Mouse (Mus musculus) lung, embryonic 15.5 days (tissue): ENCODE results near the gene Sft2d2. TPM values are rescaled to one million over a fixed set of nuclear protein-coding genes. Genes with fewer than 3 reads are reported as not detected.

Source experiments
- ATAC-seq: fragments of 200-750 bp; cut with Nextera tagmentation; 2 replicates; pipeline ENCODE4 v1.8.0; 2017; ENCODE audit warnings: moderate number of reproducible peaks, borderline replicate concordance; ENCODE audit not compliant: low FRiP score, low TSS enrichment; ENCODE audit errors: extremely low read depth
- H3K27ac ChIP-seq: fragments of 300-500 bp; sonication (generic); 2 replicates; pipeline ENCODE4 v1.5.1; 2015; ENCODE audit warnings: moderate library complexity, mild to moderate bottlenecking, inconsistent platforms
- H3K27me3 ChIP-seq: fragments of 300-500 bp; sonication (generic); 2 replicates; pipeline ENCODE4 v1.6.1; 2015; ENCODE audit warnings: inconsistent platforms
- H3K36me3 ChIP-seq: fragments of 300-500 bp; sonication (generic); 2 replicates; pipeline ENCODE4 v1.6.1; 2015; ENCODE audit warnings: inconsistent platforms
- H3K4me1 ChIP-seq: fragments of 300-500 bp; sonication (generic); 2 replicates; pipeline ENCODE4 v1.6.1; 2015; ENCODE audit warnings: inconsistent platforms
- H3K4me2 ChIP-seq: fragments of 300-500 bp; sonication (generic); 2 replicates; pipeline ENCODE4 v1.6.1; 2015; ENCODE audit warnings: inconsistent platforms, mild to moderate bottlenecking, moderate library complexity
- H3K4me3 ChIP-seq: fragments of 300-500 bp; sonication (generic); 2 replicates; pipeline ENCODE4 v1.5.1; 2015; ENCODE audit warnings: mild to moderate bottlenecking, inconsistent platforms
- H3K9ac ChIP-seq: fragments of 300-500 bp; sonication (generic); 2 replicates; pipeline ENCODE4 v1.6.1; 2015; ENCODE audit warnings: inconsistent platforms
- H3K9me3 ChIP-seq: fragments of 300-500 bp; sonication (generic); 2 replicates; pipeline ENCODE4 v1.6.1; 2016; ENCODE audit warnings: inconsistent platforms
- WGBS: fragments of 180-500 bp; shearing (Covaris S2); methylation state at CpG from one replicate; pipeline ENCODE4 v1.1.7; 2015; 5-methylcytosine and 5-hydroxymethylcytosine counted together
- polyA plus RNA-seq: library from polyadenylated mRNA; unstranded; fragments of >200 nt; fragmentation: Nextera tagmentation; extraction: Ambion mirVana; gene quantifications from 2 replicates; pipeline ENCODE4 v1.2.1, GENCODE M21; 2015

Gene Sft2d2
- polyA plus RNA-seq, 1 experiment from 2014 or later: 19.2 TPM

DNA sequence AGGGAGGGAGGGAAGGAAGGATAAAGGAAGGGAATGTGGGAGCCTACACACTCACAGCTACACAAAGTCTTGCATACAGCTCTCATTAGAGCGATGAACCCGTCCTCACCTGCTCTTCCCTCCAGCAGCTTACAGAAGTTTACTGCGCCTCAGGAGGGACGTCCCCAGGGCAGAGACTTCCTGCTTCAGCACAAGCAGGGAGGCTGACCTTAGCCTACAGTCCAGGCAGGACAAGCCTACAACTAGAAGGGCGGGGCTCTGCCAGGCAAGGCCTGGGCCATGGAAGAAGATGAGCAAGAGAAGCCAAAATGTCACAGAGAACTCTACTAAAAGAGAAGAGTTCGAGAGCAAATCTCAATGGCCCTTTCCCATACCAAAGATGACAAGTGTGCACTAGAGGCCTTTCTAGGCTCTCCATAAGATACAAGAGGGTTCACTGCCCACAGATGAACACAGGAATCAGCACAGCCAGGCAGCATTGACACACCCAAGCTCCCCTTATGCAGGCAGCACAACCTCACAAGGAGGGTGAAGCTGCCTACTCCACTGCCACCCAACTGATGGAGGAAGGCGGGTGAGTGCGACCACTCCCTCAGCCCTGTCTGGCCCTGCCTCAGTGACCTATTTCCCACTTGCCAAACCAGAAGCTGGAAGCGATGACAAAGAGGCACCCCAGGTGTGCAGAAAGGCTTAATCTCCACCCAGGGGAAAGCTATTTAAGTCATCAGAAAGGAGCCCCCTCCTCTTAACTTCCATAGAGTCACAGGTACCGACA lies 5.2 kb downstream of the Sft2d2 start:
- H3K4me1 ChIP-seq: peaks cover 10% of the 10 kb centered on the region
- H3K4me3 ChIP-seq: no peak overlapping the region
- ATAC-seq: no peak
- H3K27me3 ChIP-seq: no peaks in the 10 kb centered on the region
- no peak overlapping the region for H3K4me2 ChIP-seq
- H3K9me3 ChIP-seq: no peaks in the 10 kb centered on the region
- H3K27ac ChIP-seq: no peak overlapping the region
- WGBS: 75% methylated on average over 10 of the region's 10 CpGs
- H3K36me3 ChIP-seq: no peaks in the 10 kb centered on the region
- no peak overlapping the region for H3K9ac ChIP-seq

GRCm38 (mm10) chr1:165187357-165187756 lies 6.9 kb downstream of the Sft2d2 start:
- no peaks in the 10 kb centered on the region; the same call in 1 of the 2 replicates for H3K4me1 ChIP-seq
- H3K4me2 ChIP-seq: no peak overlapping the region
- ATAC-seq: no peak
- H3K9me3 ChIP-seq: no peaks in the 10 kb centered on the region
- no peak overlapping the region for H3K27ac ChIP-seq
- H3K27me3 ChIP-seq: no peaks in the 10 kb centered on the region
- 65% methylated on average over 5 of the region's 5 CpGs for WGBS
- H3K36me3 ChIP-seq: no peaks in the 10 kb centered on the region
- H3K9ac ChIP-seq: no peak overlapping the region
- H3K4me3 ChIP-seq: no peak overlapping the region

GRCm38 (mm10) chr1:165186491-165186890 lies 7.7 kb downstream of the Sft2d2 start:
- ATAC-seq: no peak
- no peaks in the 10 kb centered on the region; the same call in 1 of the 2 replicates for H3K4me1 ChIP-seq

DNA sequence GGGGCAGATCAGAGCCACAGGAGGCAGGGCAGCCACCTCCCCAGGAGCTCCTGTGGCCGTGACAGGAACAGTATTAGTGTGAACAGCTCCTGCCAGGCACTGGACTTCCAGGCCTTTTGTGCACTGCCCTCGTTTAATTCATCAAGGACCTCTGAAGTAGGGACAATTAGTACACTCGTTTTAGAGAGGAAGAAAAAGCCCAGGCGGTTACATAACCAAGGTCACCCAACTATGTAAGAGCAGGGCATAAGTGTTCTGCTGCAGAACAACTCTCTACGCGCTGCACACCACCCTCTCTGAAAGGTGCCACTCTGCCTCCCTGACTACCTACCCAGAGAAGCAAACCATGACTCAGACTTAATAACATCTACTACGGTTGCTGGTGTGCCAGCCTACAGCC lies 9.1 kb downstream of the Sft2d2 start:
- ATAC-seq: no peak
- H3K9ac ChIP-seq: no peak overlapping the region
- H3K36me3 ChIP-seq: no peaks in the 10 kb centered on the region
- H3K9me3 ChIP-seq: no peaks in the 10 kb centered on the region
- H3K27me3 ChIP-seq: no peaks in the 10 kb centered on the region
- H3K4me2 ChIP-seq: no peak overlapping the region
- no peak overlapping the region for H3K4me3 ChIP-seq
- H3K27ac ChIP-seq: no peak overlapping the region
- WGBS: 60% methylated on average over 7 of the region's 7 CpGs
- no peaks in the 10 kb centered on the region; the same call in 1 of the 2 replicates for H3K4me1 ChIP-seq

More at GRCm38 (mm10) chr1:165186491-165186890, 7.7 kb downstream of the Sft2d2 start:
- WGBS: 77% methylated on average over 12 of the region's 12 CpGs
- H3K27ac ChIP-seq: no peak overlapping the region
- no peaks in the 10 kb centered on the region for H3K9me3 ChIP-seq
- H3K9ac ChIP-seq: no peak overlapping the region
- no peak overlapping the region for H3K4me2 ChIP-seq
- no peaks in the 10 kb centered on the region for H3K36me3 ChIP-seq
- no peaks in the 10 kb centered on the region for H3K27me3 ChIP-seq
- H3K4me3 ChIP-seq: no peak overlapping the region

- 79% methylated on average over 3 of the region's 3 CpGs for WGBS
Measured at GRCm38 (mm10) chr1:165184178-165184577, 10.1 kb downstream of the Sft2d2 start.

GRCm38 (mm10) chr1:165183400-165183799 lies 10.8 kb downstream of the Sft2d2 start:
- H3K4me2 ChIP-seq: no peak overlapping the region
- H3K4me1 ChIP-seq: no peaks in the 10 kb centered on the region; the same call in 1 of the 2 replicates
- H3K36me3 ChIP-seq: no peaks in the 10 kb centered on the region
- H3K9ac ChIP-seq: no peak overlapping the region
- no peak for ATAC-seq
- WGBS: 46% methylated on average over 6 of the region's 6 CpGs
- H3K9me3 ChIP-seq: no peaks in the 10 kb centered on the region
- no peak overlapping the region for H3K4me3 ChIP-seq
- H3K27me3 ChIP-seq: no peaks in the 10 kb centered on the region
- no peak overlapping the region for H3K27ac ChIP-seq

More at GRCm38 (mm10) chr1:165184178-165184577, 10.1 kb downstream of the Sft2d2 start:
- no peak for ATAC-seq
- Histone ChIP-seq H3K4me2 (no peak overlapping the region), H3K36me3 (no peaks in the 10 kb centered on the region), H3K27ac (no peak overlapping the region), H3K4me1 (no peaks in the 10 kb centered on the region; the same call in 1 of the 2 replicates), H3K9me3 (no peaks in the 10 kb centered on the region), H3K4me3 (no peak overlapping the region), H3K9ac (no peak overlapping the region), H3K27me3 (no peaks in the 10 kb centered on the region)

DNA sequence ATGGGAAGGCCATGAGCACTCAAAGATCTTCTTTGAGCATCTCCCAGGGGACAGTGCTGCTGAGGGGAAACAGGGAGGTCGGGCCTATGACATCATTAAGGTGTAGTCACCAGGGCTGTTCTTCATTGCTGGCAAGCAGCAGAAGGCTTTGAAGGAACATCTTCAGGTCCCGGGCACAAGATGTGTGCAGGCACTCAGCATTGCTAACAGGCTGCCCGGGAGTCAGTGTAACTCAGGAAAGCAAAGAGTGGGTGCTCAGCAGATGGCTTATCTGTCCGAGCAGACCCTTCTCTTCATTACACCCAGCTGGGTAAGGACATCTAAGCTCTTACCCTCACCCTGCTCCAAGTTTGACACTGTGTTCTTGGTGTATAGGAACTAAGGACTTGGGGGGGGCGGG lies 14.9 kb downstream of the Sft2d2 start:
- no peak overlapping the region for H3K27ac ChIP-seq
- no peak for ATAC-seq
- no peaks in the 10 kb centered on the region for H3K27me3 ChIP-seq
- 74% methylated on average over 5 of the region's 5 CpGs for WGBS
- H3K9ac ChIP-seq: no peak overlapping the region
- no peak overlapping the region for H3K4me3 ChIP-seq
- H3K9me3 ChIP-seq: no peaks in the 10 kb centered on the region
- H3K4me2 ChIP-seq: no peak overlapping the region
- 0 out of 2 replicates have a peak, but pooled peaks cover 3% of the 10 kb centered on the region for H3K36me3 ChIP-seq
- H3K4me1 ChIP-seq: peaks cover 7% of the 10 kb centered on the region; the same call in 1 of the 2 replicates

DNA sequence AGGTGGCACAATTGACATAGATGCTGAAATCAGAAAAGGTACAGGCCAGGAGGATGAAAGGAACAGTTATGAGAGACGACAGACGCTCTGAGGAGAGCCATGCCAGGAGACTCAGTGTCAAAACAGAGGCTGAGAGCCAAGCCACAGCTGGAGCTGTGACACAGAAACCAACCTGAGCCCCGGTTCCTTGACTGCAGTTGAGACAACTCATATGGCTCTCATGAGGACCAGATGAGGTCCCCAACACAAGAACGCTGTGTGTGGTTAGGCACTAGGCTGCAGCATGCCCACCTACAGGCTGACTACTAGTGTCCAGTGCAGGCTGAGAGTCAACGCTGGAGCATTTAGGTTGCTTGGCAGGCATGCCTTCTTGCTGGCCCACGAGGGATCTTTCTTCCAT lies 16.2 kb downstream of the Sft2d2 start:
- no peak overlapping the region for H3K4me2 ChIP-seq
- H3K27me3 ChIP-seq: no peaks in the 10 kb centered on the region
- H3K27ac ChIP-seq: no peak overlapping the region
- 47% methylated on average over 6 of the region's 6 CpGs for WGBS
- no peak overlapping the region for H3K9ac ChIP-seq
- 0 out of 2 replicates have a peak, but pooled peaks cover 3% of the 10 kb centered on the region for H3K36me3 ChIP-seq
- H3K4me3 ChIP-seq: no peak overlapping the region
- ATAC-seq: no peak
- H3K9me3 ChIP-seq: no peaks in the 10 kb centered on the region
- peaks cover 7% of the 10 kb centered on the region; the same call in 1 of the 2 replicates for H3K4me1 ChIP-seq

DNA sequence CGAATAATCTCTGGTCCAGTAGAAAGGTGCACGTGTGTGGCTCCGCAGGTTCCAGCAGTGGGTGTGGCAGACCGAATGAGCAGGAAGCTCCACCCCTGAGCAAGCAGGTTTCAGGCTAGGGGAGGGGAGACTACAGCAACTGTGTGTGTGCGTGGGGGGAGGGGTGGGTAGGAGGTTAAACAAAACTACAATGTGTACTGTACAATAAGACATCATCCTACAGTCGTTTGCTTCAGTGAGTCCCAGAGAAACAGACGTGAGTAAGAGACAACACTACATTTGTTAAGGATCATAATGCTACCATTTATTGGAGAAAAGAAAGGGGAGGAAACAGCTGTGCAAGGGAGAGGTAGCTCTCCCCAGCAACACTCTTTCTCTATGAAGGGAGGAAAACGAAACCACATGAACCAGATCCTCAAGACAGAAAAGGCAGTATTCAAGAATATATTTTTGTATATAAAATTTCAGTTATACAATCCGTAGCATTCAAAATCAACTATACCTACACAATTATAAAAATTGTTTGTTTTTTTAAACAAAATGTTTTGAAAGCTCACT lies 20.1 kb downstream of the Sft2d2 start:
- WGBS: 50% methylated on average over 8 of the region's 9 CpGs
- no peak overlapping the region for H3K4me3 ChIP-seq
- ATAC-seq: no peak

GRCm38 (mm10) chr1:165171277-165171676 lies 23.0 kb downstream of the Sft2d2 start:
- no peak for ATAC-seq
- Histone ChIP-seq H3K27ac (no peak overlapping the region), H3K4me1 (no peaks in the 10 kb centered on the region), H3K9ac (no peak overlapping the region), H3K9me3 (no peaks in the 10 kb centered on the region), H3K4me2 (no peak overlapping the region), H3K4me3 (no peak overlapping the region), H3K27me3 (no peaks in the 10 kb centered on the region), H3K36me3 (no peaks in the 10 kb centered on the region)
- 86% methylated on average over 8 of the region's 8 CpGs for WGBS

More for the DNA sequence above, 20.1 kb downstream of the Sft2d2 start:
- H3K9ac ChIP-seq: no peak overlapping the region
- no peaks in the 10 kb centered on the region for H3K9me3 ChIP-seq
- H3K4me1 ChIP-seq: peaks cover 7% of the 10 kb centered on the region; the same call in 1 of the 2 replicates
- H3K4me2 ChIP-seq: no peak overlapping the region
- no peak overlapping the region for H3K27ac ChIP-seq
- H3K36me3 ChIP-seq: 0 out of 2 replicates have a peak, but pooled peaks cover 3% of the 10 kb centered on the region
- no peaks in the 10 kb centered on the region for H3K27me3 ChIP-seq

DNA sequence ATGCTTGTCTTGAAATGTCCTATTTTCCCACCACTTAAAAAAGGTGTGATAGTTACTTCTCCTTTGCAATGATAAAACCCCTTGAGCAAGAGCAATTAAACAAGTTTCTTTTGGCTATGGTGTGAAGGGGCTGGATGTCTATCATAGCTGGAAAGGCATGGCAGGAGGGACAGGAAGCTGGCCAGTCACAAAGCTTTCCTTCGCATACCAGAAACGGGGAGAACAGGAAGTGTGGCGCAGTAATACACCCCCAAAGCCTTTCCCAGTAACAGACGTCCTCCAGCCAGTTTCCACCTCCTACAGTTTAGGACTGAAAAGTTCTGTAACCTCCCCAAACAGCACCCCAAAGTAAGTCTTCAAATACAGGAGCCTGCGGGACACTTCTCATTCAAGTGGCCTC lies 24.1 kb downstream of the Sft2d2 start:
- ATAC-seq: no peak
- H3K4me2 ChIP-seq: no peak overlapping the region
- H3K4me3 ChIP-seq: no peak overlapping the region
- no peak overlapping the region for H3K9ac ChIP-seq
- no peaks in the 10 kb centered on the region for H3K4me1 ChIP-seq
- H3K36me3 ChIP-seq: no peaks in the 10 kb centered on the region
- no peak overlapping the region for H3K27ac ChIP-seq
- WGBS: 55% methylated on average over 5 of the region's 5 CpGs
- no peaks in the 10 kb centered on the region for H3K9me3 ChIP-seq
- H3K27me3 ChIP-seq: no peaks in the 10 kb centered on the region

- Histone ChIP-seq H3K4me1 (no peaks in the 10 kb centered on the region), H3K36me3 (no peaks in the 10 kb centered on the region), H3K27me3 (no peaks in the 10 kb centered on the region), H3K9me3 (no peaks in the 10 kb centered on the region), H3K4me2 (no peak overlapping the region), H3K27ac (no peak overlapping the region), H3K4me3 (no peak overlapping the region), H3K9ac (no peak overlapping the region)
- no peak for ATAC-seq
- 68% methylated on average over 3 of the region's 3 CpGs for WGBS
Measured at GRCm38 (mm10) chr1:165169462-165169861, 24.8 kb downstream of the Sft2d2 start.
